Mouse (Mus musculus) gonadal fat pad, adult 2 months (tissue): Measurements from ENCODE around the gene Tcf3. TPM values are rescaled to one million over a fixed set of nuclear protein-coding genes. Genes with fewer than 3 reads are reported as not detected.

Experiments used
- polyA plus RNA-seq: library from polyadenylated mRNA; depleted of rRNA; stranded (reverse); fragments of >200 nt; gene quantifications from 2 replicates; pipeline ENCODE4 v1.2.3, GENCODE M21; 2012; rRNA removed

Tcf3 gene
- polyA plus RNA-seq, 1 experiment = 56.8 TPM

Other genes with a start within 250 kb of the Tcf3 start
- gene Mum1, start 207.2 kb downstream of the Tcf3 start, polyA plus RNA-seq = 52.5 and 54.1 TPM in 2 replicates
- gene Ndufs7, start 184.5 kb downstream of the Tcf3 start, polyA plus RNA-seq = 335 and 336 TPM in 2 replicates
- gene Gamt, start 172.6 kb downstream of the Tcf3 start, polyA plus RNA-seq = 252 and 295 TPM in 2 replicates
- gene Dazap1, start 172.2 kb downstream of the Tcf3 start, polyA plus RNA-seq = 43.5 and 68.3 TPM in 2 replicates
- gene Rps15, start 141.2 kb downstream of the Tcf3 start, polyA plus RNA-seq = 1,514 and 1,586 TPM in 2 replicates
- gene Apc2, start 137.7 kb downstream of the Tcf3 start, polyA plus RNA-seq = 1.4 and 1.5 TPM in 2 replicates
- 55.9 and 62.7 TPM in 2 replicates for gene 2310011J03Rik, start 113.1 kb downstream of the Tcf3 start, polyA plus RNA-seq
- 10.4 and 10.6 TPM in 2 replicates for gene Pcsk4, start 104.1 kb downstream of the Tcf3 start, polyA plus RNA-seq
- 28.7 and 51.2 TPM in 2 replicates for gene Reep6, start 103.7 kb downstream of the Tcf3 start, polyA plus RNA-seq
- 11.2 and 18.2 TPM in 2 replicates for gene Adamtsl5, start 85.2 kb downstream of the Tcf3 start, polyA plus RNA-seq
- 0.57 and 0.93 TPM in 2 replicates for gene Plk5, start 77.2 kb downstream of the Tcf3 start, polyA plus RNA-seq
- 13.3 and 19.1 TPM in 2 replicates for gene Mex3d, start 46.0 kb downstream of the Tcf3 start, polyA plus RNA-seq
- 145 and 160 TPM in 2 replicates for gene Mbd3, start 34.1 kb downstream of the Tcf3 start, polyA plus RNA-seq
- 1,967 and 2,574 TPM in 2 replicates for gene Uqcr11, start 26.8 kb downstream of the Tcf3 start, polyA plus RNA-seq
- not detected in 2 replicates for gene Onecut3, start 61.2 kb upstream of the Tcf3 start, polyA plus RNA-seq
- gene Atp8b3, start 105.5 kb upstream of the Tcf3 start, polyA plus RNA-seq = 9.0 and 9.6 TPM in 2 replicates
- 35.3 and 36.9 TPM in 2 replicates for gene Rexo1, start 127.9 kb upstream of the Tcf3 start, polyA plus RNA-seq
- 20.8 and 30.5 TPM in 2 replicates for gene Klf16, start 143.7 kb upstream of the Tcf3 start, polyA plus RNA-seq
- 192 and 205 TPM in 2 replicates for gene Abhd17a, start 156.7 kb upstream of the Tcf3 start, polyA plus RNA-seq
- gene Scamp4, start 169.2 kb upstream of the Tcf3 start, polyA plus RNA-seq = 82.6 and 91.5 TPM in 2 replicates
- gene Adat3, start 169.2 kb upstream of the Tcf3 start, polyA plus RNA-seq = 9.5 and 9.6 TPM in 2 replicates
- gene Gm49322, start 172.4 kb upstream of the Tcf3 start, polyA plus RNA-seq = 1.5 and 2.1 TPM in 2 replicates
- 228 and 235 TPM in 2 replicates for gene Csnk1g2, start 189.2 kb upstream of the Tcf3 start, polyA plus RNA-seq
- gene Btbd2, start 223.4 kb upstream of the Tcf3 start, polyA plus RNA-seq = 74.5 and 89.2 TPM in 2 replicates
- 420 and 516 TPM in 2 replicates for gene Mknk2, start 244.5 kb upstream of the Tcf3 start, polyA plus RNA-seq